ENCODE assay signal across 13 mouse cellular contexts in the genomic region with DNA sequence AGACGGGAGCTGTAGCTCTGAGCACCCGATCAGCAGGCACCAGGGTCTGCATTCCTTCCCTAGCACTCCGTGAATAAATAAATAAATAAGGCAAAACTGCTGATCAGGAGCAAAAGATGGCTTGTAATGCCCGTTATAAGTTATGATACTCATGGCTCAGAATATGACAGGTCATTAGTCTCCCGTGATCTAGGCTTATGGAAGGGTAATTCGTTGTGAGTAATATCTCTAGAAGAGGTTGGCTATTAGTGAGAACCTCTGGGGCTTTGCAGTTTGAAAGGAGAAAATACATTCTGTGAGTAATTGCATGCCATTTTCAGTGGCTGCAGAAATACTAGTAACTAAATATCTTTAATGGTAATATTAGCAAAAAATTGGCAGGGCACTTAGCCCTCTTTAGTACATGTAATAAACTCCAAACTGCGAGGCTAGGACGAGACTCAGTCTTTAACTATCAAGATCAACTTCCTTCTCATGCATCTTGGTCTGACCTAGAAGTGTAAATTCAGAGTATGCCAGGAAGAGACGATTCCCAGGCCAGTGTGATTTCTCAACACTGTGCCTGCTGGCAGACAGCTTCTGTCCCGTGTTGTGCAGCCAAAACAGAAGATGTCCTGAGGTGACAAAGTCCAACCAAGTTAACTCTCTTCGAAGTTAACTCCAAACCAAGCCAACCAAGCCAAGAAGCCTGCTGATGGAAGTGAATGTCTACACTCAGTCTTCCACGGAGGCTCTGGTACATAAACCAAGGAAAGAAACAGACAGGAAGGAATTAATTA. TPM values are rescaled to one million over a fixed set of nuclear protein-coding genes. Genes with fewer than 3 reads are reported as not detected.
A peak's percentile ranks its signal among the peaks of the same experiment; 100 is the strongest.
DNase-seq lines count a peak whose midpoint lies in the region; ATAC-seq and TF ChIP-seq lines count a peak whose summit lies in the region.
"Had no signal": no experiment of that assay in that cellular context is flagged by ENCODE, and none has a peak within 500 bp of the region (broad histone marks: within the 10 kb centered on the region; RNA-seq: fewer than 3 reads in every experiment).

No protein-coding gene starts in this region.

- TF ChIP-seq EP300 in liver, postnatal 0 days (IDR thresholded peaks at IDR 0.05; ENCODE audit: low read depth), result no peak

- no peaks in the 10 kb centered on the region for H3K36me3 ChIP-seq in liver, adult 2 months (ENCODE audit: control insufficient read depth, insufficient read depth, low read length)
- H3K36me3 ChIP-seq in liver, postnatal 0 days (replicated peaks; ENCODE audit: insufficient read depth, low read length), result no peaks in the 10 kb centered on the region
- H3K36me3 ChIP-seq: heart, embryonic 13.5 days; intestine, embryonic 15.5 days; limb, embryonic 10.5 days; liver, embryonic 15.5 days had no signal

- H3K9ac ChIP-seq in liver, adult 2 months (ENCODE audit: low read depth, low read length), result no peak overlapping the region
- H3K9ac ChIP-seq in liver, postnatal 0 days (replicated peaks), result no peak overlapping the region
- H3K9ac ChIP-seq: heart, embryonic 13.5 days; intestine, embryonic 15.5 days; liver, embryonic 15.5 days had no signal

- intact Hi-C loops in heart, postnatal 36 days (cut with DNase I), result no loop called here
- intact Hi-C loops in heart, postnatal 25 days (cut with DNase I), result no loop called here

- peaks cover 4% of the 10 kb centered on the region for H3K4me1 ChIP-seq in liver, adult 2 months (ENCODE audit: control insufficient read depth, insufficient read depth, low read length)
- peaks cover 5% of the 10 kb centered on the region; the same call in 1 of the 2 replicates for H3K4me1 ChIP-seq in liver, postnatal 0 days (ENCODE audit: insufficient read depth)

- no peaks in the 10 kb centered on the region for H3K79me2 ChIP-seq in liver, adult 2 months (ENCODE audit: control insufficient read depth, insufficient read depth, low read length)

- TF ChIP-seq CTCF in liver, adult 2 months (IDR thresholded peaks at IDR 0.05; ENCODE audit: low read depth, low read length), result no peak
- no peak for TF ChIP-seq CTCF in liver, postnatal 0 days (IDR thresholded peaks at IDR 0.05; ENCODE audit: low read depth)

- ATAC-seq in liver, postnatal 0 days, result no peak
- ATAC-seq in CD4-positive, CD25-positive, alpha-beta regulatory T cell, adult 4 months, result no peak
- ATAC-seq: intestine, embryonic 15.5 days had no signal

- no peak overlapping the region for H3K4me3 ChIP-seq in liver, adult 2 months (ENCODE audit: insufficient read depth, low read depth, low read length)
- no peak overlapping the region for H3K4me3 ChIP-seq in liver, postnatal 0 days (ENCODE audit: low read depth, low read length)
- H3K4me3 ChIP-seq: heart, embryonic 13.5 days; intestine, embryonic 15.5 days; limb, embryonic 10.5 days; liver, embryonic 15.5 days had no signal

- peak; percentile 16 to 17 for DNase-seq in heart, postnatal 36 days
- no peak for DNase-seq in heart, postnatal 25 days (ENCODE audit: low spot score)
- DNase-seq in liver, adult 2 months (ENCODE audit: extremely low read depth, low read depth, low spot score), result peak; percentile 93
- no peak for DNase-seq in liver, postnatal 0 days
- DNase-seq in gastrocnemius, adult 8-10 months (ENCODE audit: low spot score in 2 of 2), result peak; percentile 11 to 19
- DNase-seq in kidney, postnatal 25 days, result peak; percentile 57 to 74
- DNase-seq: cerebellum, adult 11-12 months had no signal

- H3K4me2 ChIP-seq in liver, postnatal 0 days (ENCODE audit: low read depth, low read length), result no peak overlapping the region
- H3K4me2 ChIP-seq: heart, embryonic 13.5 days; intestine, embryonic 15.5 days; liver, embryonic 15.5 days; midbrain, embryonic 11.5 days had no signal

- no peaks in the 10 kb centered on the region for H3K27me3 ChIP-seq in liver, adult 2 months (ENCODE audit: control insufficient read depth, insufficient read depth, low read length)
- H3K27me3 ChIP-seq in liver, postnatal 0 days (ENCODE audit: insufficient read depth, low read length), result no peaks in the 10 kb centered on the region
- H3K27me3 ChIP-seq: heart, embryonic 13.5 days; intestine, embryonic 15.5 days; liver, embryonic 15.5 days had no signal

- no peak for TF ChIP-seq POLR2A in liver, adult 2 months (IDR thresholded peaks at IDR 0.05; ENCODE audit: extremely low read depth, insufficient read depth, low read length)

- no peaks in the 10 kb centered on the region for H3K9me3 ChIP-seq in liver, postnatal 0 days (ENCODE audit: low read length)
- H3K9me3 ChIP-seq: heart, embryonic 13.5 days; intestine, embryonic 15.5 days; limb, embryonic 10.5 days; liver, embryonic 15.5 days had no signal

- H3K27ac ChIP-seq in liver, adult 2 months (replicated peaks; ENCODE audit: insufficient read depth, low read depth, low read length), result no peak overlapping the region
- H3K27ac ChIP-seq in liver, postnatal 0 days (ENCODE audit: low read depth), result no peak overlapping the region
- H3K27ac ChIP-seq: heart, embryonic 13.5 days; intestine, embryonic 15.5 days; limb, embryonic 10.5 days; liver, embryonic 15.5 days had no signal

- WGBS in liver, adult 2 months, result 43% methylated on average over 12 of the region's 12 CpGs
- WGBS in liver, postnatal 0 days (ENCODE audit: insufficient replicate concordance), result 50% methylated on average over 12 of the region's 12 CpGs

RNA-seq across cellular contexts. Expression of a gene that starts 34.2 kb away (rescaled TPM):
- under 1 TPM; 0.11 to 0.39 TPM for total RNA-seq in heart, postnatal 36 days (2021)
- total RNA-seq in heart, postnatal 25 days (2021), result under 1 TPM; 0.20 to 0.31 TPM
- under 0.01 TPM in 2 replicates for total RNA-seq in liver, adult 2 months (2014; rRNA removed)
- 0.01 and 0.02 TPM in 2 replicates for polyA plus RNA-seq in liver, adult 2 months (2012; rRNA removed)
- 0.05 and 0.22 TPM in 2 replicates for polyA plus RNA-seq in liver, postnatal 0 days (2015; fragmentation: Nextera tagmentation; extraction: Ambion mirVana)
- under 1 TPM; 0.08 to 0.19 (median 0.13) TPM for total RNA-seq in gastrocnemius, adult 8-10 months (2022)
- 10 to 100 TPM; 11.2 to 12.4 TPM for polyA plus RNA-seq in CD4-positive, CD25-positive, alpha-beta regulatory T cell, adult 4 months (2017; shearing (Covaris generic))

Comparison
In these comparisons a context has a peak if more than half of its experiments do, and no peak if none do; other contexts are left out.
1. DNase-seq: peak in heart, postnatal 36 days (2 of 2), liver, adult 2 months (single experiment), gastrocnemius, adult 8-10 months (2 of 2) and kidney, postnatal 25 days (2 of 2); none in heart, postnatal 25 days (single experiment) and liver, postnatal 0 days (single experiment).